Mouse (Mus musculus) mesoderm, embryonic 11.5 days (tissue): Measurements from ENCODE around the gene Gm20219.

ENCODE experiments used
- DNase-seq: peaks from one replicate; pipeline ENCODE4 v3.0.0-alpha.2; 2012; ENCODE audit warnings: low read depth, low spot score

Gm20219 gene

DNA sequence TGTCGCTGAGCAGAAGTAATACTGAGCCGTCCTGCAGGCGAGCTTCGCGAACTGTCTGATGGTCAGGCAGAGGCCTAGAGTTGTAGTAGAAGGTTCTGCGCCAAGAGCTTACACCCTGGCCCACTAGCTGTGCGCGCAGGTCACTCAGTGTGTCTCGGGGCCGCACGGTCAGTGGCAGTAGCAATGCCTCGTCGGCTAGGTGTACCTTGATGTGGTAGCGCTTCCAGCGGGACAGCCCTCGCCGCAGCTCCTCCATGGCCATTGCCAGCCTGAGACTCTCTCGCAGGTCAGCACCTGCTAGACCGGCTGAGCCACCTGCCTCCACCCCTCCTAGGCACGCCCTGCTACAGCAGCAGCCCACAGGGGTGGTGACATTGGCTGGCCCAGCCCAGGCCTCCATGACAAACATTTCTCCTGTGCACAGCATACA, at the start of gene Gm20219:
Gene Gm20219 (minus strand): TSS at position 266 of the 430 bp plus-strand sequence.
- no peak for DNase-seq

DNA sequence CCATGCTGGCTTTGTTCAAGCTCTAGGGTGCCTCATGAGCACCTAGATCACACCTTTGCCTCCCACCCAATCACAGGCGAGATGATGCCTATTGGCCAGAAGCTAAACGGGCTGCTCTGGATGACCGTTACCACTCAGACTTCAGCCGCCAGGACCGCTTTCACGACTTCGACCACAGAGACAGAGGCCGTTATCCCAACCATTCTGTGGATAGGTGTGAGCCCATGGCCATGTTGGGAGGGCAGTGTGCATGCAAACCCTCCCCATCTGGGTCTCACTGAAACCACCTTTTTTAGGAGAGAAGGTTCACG, 49.8 kb upstream of the Gm20219 start:
- DNase-seq: no peak

DNA sequence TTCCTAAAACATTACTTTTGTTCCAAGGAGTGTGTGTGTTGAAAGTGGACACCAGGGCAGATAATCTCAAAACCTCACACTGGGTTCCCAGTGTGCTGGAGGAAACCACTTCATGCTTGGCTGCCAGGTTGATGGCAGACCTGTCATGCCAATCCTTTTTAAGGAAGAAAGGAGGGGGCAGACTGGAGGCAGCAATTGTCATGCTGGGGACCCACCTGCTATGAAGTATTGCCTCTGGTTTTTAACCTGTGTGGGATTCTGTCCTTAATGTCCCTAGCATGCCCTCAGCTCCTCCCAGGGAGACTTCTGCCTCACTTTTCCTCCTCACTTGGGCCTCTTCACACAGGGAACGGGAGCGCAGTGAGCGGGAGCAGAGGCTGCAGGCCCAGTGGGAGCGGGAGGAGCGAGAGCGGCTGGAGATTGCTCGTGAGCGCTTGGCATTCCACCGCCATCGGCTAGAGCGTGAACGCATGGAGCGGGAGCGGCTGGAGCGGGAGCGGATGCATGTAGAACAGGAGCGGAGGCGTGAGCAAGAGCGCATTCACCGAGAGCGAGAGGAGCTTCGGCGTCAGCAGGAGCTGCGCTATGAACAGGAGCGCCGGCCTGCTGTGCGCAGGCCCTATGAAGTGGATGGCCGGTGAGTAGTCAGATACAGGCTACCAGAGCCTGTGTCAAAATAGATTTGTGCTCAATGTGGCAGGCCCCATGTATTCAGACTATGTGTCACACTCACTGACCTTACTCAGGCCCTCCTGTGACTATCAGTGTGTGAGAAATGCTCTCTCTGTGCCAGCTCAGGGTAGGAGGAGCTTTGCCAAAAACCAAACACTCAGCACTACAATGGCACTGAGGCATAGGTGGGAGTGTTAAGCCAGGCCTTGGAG, 49.2 kb upstream of the Gm20219 start:
- DNase-seq: no peak

DNA sequence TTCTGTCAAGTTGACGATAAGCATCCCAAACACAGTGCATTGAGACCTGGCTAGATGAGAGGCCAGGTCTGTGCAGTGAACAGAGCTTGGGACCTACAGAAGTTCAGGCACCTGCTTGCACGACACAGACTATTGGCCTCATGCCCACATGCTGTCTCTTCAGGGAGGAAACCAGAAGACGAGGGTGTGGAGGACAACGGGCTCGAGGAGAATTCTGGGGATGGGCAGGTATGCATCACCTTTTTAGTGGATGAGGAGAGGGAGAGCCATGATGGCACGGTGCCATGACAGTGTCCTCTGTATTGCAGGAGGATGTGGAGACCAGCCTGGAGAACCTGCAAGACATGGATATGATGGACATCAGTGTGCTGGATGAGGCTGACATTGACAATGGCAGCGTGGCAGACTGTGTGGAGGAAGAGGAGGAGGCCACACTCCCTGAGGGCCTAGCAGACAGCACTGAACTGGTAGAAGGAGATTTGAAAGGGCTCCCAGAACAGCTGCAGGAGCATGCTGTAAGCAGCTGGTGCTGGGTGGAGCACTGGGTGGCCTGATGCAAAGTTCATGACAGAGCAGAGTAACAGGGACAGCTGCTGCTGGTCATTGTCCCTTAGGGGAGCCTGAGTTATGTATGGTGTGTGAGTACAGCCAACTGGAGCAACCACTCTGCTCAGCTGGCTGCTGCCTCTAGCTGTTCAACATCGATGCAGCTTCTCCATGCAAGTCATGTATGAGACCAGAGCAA, 39.5 kb upstream of the Gm20219 start:
- DNase-seq: no peak

DNA sequence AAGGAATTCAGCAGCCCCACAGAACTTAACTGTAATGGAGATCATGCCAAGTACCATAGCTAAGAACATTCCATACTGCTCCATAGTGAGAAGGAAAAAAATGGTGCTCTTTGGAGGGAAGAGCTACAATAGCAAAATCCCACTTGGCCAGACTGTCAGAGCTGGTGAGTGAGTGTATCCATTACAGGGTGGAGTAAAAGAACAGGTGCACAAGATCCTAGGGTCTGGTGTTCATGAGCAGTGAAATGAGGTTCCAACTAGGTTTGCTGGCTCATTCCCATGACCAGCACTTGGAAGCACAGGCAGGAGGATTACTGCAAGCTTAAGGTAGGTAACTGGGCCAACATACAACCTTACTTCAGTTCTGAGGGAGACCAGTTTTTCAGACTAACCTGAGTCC, 38.4 kb upstream of the Gm20219 start:
- DNase-seq: no peak

DNA sequence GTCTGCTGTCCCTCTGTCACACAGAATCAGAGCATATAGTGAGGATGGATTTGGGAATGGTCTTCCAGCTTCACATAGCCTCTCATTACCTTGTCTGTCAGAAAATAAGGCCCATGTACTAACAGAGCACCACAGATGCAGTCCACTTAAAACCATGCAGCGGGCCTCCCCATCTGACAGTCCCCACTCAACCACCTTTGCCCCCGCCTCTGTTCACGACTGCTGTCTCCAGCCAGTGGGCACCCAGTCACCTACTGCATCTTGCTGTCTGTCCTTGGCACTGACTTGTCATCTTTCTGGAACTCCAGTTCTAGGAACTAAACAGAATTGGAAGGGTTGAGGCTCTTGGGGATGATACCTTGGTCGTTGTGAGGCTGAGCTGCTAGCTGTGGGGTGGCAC, 34.7 kb upstream of the Gm20219 start:
- DNase-seq: no peak

DNA sequence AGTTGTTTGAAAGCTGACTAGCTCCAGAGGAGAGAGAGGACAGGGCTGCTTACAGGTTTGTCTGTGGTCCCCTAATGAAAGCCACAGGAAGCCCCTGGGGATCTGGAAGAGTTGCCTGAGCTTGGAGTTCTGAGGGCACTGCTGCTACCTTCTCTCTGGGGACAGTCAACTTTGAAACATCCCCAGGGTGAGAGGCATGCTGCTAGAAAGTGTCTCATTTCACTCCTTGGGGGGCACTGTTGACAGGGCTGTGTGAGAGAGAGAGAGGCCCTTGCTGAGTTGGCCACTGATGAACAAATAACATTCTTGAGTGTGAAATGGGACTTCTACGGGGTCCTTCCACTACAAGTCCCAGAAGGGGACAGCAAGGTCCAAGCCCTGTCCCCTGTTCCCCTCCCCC, 33.6 kb upstream of the Gm20219 start:
- DNase-seq: no peak

DNA sequence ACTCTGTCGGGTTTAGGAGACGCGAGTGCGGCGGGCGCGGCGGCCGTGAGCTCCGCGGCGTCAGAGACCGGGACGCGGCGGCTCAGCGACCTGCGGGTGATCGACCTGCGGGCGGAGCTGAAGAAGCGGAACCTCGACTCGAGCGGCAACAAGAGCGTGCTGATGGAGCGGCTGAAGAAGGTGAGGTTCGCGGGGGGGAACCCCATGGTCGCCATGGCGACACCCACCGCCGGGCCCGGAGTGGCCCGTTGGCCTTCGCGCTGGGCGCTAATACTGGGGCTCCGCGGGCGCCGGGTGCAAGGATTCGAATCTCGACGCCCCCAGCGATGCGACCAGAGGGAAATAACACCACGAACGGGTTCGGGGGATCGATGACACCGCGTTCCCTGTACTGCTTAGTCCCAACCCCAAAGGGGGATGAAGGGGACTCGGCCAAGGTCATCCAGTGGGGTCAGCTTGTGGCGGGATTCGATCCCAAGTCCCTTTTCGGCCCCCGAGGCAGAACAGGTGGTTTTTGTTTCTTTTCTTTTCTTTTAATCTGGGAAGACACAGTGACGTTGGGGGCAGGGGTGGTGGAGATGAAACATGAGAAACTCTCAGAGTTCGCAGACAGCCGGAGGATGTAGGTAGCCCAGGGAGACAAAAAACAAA, 31.1 kb upstream of the Gm20219 start:
- DNase-seq: peak; percentile 43

DNA sequence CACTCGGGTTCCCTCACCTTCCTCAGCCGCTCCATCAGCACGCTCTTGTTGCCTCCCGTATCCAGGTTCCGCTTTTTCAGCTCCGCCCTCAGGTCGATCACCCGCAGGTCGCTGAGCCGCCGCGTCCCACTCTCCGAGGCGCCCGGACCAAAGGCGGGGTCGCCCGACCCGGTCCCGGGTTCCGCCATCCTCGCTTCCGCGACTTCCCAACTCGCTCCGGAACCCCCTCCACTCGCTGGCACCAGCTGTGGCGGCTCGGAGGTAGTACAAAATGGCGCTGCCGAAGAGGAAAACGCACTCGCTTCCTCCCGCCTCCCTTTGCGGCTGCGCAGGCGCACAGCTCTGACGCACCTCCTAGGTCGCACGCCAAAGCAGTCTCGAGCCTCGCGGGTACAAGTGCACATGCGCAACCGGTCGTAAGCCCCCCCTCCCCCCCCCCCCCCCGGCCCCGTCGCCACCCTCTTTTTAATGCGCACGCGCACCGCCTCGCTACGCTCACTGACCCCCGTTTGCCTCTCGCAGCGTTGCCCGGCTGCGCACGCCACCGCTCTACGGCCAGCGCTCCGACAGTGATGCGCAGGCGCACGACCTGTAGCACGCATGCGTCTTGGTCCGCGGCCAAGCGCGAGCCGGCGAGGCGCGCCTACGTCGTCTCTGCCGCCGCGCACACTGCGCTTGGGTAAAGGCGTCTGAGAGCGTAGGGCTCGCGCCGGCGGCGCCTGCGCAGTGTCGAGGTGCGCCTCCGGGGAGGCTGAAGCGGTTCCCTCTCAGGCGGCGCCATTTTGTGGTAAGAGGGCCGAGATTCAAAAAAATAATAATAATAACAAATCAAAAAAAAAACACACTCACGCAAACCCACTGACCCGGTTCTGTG, 30.3 kb upstream of the Gm20219 start, which contains the start of the genes Safb2 and Safb:
Gene Safb2 (minus strand): TSS at position 329 of the 874 bp plus-strand sequence.
Gene Safb (plus strand): TSS at position 569 of the 874 bp plus-strand sequence.
- peak; percentile 100 for DNase-seq

DNA sequence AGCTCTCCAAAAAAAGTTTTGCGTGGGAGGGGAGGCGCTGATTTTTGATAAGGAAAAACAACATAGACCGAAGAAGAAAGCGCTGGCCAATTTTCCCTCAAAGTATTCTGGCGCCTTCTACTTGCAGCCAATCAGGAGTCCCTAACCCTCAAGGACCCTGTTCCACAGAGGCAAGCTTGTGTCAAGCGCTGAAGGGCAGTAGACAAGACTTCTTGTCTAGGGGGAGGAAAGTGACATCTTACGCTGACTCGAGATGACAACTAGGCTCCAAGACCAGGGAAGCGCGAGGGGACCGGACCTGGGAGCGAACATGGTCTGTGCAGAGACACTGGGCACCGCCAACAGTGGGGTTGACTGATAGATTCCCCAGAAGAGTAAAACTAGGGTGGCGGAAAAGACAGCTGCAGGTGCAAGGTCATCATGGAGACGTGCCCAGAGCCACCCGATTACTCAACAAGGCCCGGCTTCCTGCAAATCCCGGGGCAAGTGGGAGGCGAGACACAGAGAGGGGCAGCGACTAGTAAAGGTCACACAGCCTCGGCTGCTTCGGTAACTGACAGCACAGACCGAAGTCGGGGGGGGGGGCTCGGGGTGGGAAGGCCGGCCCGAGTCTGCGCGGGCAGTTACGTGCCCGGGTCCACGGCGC, 29.5 kb upstream of the Gm20219 start:
- DNase-seq: peak; percentile 28

DNA sequence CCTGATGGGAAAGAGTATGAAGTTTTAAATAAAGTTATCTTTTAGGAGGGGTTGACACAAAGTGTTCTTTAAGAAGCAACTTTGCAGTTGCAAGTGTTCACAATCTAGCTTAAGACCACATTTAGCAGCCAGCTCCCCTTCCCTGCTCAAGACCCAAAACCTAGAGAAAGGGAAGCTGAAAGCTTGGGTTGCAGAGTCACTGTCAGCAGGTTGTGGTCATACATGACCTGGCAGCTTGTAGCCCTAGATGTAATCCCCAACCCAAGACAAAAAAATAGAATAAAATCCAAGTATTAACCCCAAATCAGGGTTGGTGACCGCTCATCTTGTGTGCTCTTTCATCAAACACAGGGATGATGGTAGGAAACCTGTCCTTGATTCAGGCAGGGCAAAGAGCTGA, 28.9 kb upstream of the Gm20219 start:
- no peak for DNase-seq

DNA sequence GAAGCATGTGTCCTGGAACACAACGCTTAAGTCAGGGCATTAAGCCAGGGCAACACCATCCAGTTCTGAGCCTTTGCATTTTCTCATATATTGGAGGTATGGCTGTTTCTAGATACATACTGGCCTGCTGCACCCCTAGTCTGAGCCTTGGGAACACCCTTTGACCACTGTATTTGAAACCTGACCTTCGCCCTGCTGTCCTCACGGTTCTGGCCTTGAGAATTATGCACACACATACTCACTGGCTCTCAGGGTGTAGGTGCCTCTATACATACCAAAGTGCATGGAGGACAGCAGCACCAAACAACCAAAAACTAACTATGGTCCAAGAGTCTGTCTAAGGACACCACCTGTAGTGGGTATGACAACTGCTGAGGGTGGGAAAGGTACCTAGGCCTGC, 18.8 kb upstream of the Gm20219 start:
- no peak for DNase-seq

DNA sequence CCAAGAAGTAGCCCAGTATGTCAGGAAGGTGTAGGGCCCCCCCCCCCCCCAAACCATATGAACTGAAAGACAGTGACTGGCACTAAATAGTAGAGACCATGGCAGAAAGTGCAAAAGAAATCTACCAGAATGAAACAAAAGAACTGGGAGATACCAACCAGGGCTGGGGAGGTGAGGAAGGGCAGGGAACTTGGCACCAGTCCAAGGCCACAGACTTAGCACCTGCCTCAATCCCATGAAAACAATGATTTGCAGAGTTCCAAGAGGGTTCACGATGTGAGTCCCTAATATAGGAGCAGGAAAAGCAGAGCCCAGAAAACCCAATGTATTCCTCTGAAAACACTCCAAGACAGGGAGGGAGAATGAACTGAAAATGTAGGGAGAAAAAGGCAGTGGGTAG, 18.0 kb upstream of the Gm20219 start:
- DNase-seq: no peak

DNA sequence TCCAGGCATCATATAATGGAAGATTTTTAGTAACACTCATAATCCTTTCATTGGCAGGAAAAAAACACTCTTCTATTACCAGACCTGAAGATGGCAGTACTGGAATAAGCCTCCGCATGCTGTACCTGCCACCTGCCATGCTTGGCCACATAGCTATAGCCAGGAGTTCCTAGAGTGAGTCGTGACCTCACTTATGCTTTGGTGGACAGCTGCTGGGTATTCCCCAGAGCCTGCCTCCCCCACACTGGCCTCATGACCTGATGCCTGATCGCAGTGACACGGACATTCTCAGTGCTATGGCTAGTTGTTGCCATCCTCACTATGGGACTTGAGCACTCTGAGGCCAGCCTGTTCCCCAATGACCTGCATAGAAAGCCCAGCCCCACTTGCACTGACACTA, 16.1 kb upstream of the Gm20219 start:
- DNase-seq: no peak

DNA sequence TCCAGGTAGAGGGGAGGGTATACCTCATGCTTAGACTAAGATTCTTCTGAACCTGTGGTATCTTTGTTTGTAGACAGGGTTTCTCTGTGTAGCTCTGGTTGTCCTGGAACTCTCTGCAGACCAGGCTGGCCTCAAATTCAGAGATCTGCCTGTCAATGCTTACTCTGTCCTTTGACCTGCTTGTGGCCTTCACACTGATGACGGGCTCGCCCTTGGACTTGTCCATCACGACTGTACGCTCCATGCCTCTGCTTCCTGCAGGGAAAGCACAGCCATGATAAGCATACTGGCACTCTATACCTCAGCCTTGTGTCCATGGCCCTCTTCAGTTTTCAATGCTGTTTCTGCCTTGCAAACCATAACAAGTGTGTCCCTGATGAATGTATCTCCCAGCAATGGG, 13.2 kb upstream of the Gm20219 start:
- DNase-seq: no peak

DNA sequence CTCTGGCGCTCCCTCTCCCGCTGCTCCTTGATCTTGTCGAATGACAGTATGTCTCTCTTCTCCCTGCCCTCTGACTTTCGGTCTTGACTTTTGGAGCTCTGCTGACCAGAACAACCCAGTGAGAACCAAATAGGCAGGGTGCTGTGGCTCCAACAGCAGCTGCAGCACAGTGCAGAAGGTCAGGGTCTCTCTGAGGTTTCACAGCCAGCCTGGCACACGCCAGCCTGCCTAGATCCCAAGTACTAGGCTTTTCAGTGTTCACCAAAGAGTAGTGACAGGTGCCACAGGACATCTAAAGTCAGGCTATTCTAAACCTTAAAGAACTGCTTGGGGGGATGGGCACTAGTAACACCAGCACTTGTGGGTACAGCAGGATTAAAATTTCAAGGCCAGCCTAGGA, 12.7 kb upstream of the Gm20219 start:
- DNase-seq: no peak

DNA sequence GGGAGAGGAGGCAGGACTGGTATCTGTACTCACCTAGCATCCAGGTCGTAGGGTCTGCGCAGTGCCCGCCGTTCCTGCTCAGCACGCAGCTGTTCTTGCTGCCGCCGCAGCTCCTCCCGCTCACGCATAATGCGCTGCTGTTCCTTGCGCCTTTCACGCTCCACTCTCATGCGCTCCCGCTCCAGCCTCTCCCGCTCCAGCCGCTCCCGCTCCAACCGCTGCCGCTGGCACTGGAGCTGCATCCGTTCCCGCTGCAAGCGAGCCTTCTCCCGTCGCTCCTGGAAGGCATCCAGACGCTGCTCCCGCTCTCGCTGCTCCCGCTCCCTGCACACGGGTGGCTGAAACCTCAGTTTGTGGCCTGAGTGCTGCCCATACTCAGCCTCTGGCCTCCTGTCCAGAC, 12.1 kb upstream of the Gm20219 start:
- DNase-seq: no peak

DNA sequence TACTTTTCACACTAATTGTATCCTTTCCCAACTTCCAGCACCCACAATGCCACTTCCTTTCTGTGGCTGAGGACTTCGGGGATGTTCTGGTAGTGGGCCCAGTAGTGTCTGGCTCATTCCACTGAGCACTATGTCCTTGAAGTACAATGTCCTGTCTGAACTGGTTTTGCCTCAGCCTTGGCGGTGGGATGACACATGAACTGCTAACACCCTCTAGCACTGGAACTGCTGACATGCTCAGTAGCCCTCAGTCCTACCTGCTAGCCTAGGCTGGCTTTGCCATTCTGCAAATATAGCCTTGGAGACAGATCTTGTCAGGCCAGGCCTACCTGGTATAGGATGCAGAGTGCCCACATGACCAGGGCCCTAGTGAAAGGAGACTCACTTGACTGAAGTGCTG, 7.7 kb upstream of the Gm20219 start:
- DNase-seq: no peak

DNA sequence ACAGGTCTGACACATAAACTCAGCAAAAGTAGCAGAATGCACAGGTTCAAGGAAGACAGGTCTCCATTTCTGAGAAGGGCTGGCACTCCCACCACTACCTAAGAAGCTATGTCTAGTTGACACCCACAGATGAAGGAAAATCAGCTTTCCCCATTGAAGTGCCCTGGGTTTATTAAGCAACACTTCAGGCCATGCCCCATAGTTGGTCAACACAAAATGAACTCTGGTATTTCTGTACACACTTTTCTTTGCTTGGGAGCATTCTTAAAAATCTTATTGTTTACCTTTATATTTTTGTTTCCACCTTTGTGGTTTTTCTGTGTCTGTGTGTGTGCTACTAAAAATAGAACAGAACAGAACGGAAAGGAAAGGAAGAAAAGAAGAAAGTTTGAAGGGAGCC, 5.9 kb upstream of the Gm20219 start:
- DNase-seq: no peak

DNA sequence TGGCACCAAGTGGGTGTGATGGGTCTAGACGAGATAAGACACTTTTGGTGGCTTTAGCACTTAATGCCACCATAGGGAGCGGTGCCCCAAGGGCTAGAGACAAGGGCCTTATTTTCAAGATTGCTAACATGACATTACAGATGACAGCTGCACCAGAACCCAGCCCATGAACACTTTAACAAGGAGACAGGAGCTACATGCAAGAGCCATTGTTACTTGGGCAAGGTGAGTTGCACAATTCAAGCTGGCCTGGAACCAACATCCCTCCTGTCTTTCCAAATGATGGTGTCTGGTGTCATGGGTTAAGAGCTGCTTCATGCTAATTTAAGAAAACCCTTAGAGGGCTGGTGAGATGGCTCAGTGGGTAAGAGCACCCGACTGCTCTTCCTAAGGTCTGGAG, 5.2 kb upstream of the Gm20219 start:
- DNase-seq: no peak

DNA sequence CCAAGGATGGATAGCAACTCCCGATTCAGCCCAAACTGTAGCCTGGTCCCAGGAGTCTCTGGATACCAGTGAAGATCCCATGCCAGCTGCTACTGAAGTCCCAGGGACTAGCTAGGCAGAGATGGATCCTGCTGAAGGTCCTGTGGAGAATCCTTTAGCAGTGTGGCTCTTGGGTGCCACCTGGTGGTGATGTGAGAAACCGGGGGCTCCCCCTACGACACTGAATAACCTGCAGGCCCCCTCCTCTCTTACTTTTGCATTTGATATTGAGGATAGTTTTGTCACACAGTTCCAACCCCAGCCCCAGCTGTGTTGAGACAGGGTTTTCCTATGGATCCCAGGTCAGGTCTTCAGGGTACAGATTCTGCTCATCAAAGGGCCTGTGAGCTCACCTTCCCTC, 4.3 kb upstream of the Gm20219 start:
- DNase-seq: peak; percentile 77
